Mouse (Mus musculus): ENCODE results near the gene Acadm. TPM values are rescaled to one million over a fixed set of nuclear protein-coding genes. Genes with fewer than 3 reads are reported as not detected.
A peak's percentile ranks its signal among the peaks of the same experiment; 100 is the strongest.

Gene Acadm
- total and polyA plus RNA-seq, 3 experiments = 480 to 1,306 (median 1,125) TPM

- peaks cover 3% of the 10 kb centered on the region; the same call in 1 of the 2 replicates for H3K79me2 ChIP-seq (replicated peaks; ENCODE audit: control insufficient read depth, insufficient read depth, low read length)
- intact Hi-C loops (cut with DNase I) = no loop called here
- no peaks in the 10 kb centered on the region for H3K27me3 ChIP-seq (ENCODE audit: control insufficient read depth, insufficient read depth, low read length)
- H3K27ac ChIP-seq = peak overlapping the region; percentile 96
- no peak for DNase-seq
- 32% methylated on average over 8 of the region's 8 CpGs for WGBS
- H3K4me1 ChIP-seq (ENCODE audit: control insufficient read depth, insufficient read depth, low read length) = peaks cover 8% of the 10 kb centered on the region
- TF ChIP-seq CTCF (IDR thresholded peaks at IDR 0.05) = no peak
- no peak for TF ChIP-seq EP300 (IDR thresholded peaks at IDR 0.05; ENCODE audit: insufficient read depth, low read depth, low read length)
- TF ChIP-seq POLR2A (IDR thresholded peaks at IDR 0.05; ENCODE audit: insufficient read depth, low read depth, low read length) = no peak
- peak overlapping the region; percentile 61 for H3K9ac ChIP-seq (ENCODE audit: low read depth, low read length)
- peak overlapping the region; percentile 93 for H3K4me3 ChIP-seq
- peaks cover 52% of the 10 kb centered on the region for H3K36me3 ChIP-seq (ENCODE audit: control insufficient read depth, insufficient read depth, low read length)
Observed at GRCm38 (mm10) chr3:153911197-153911881, 33.1 kb downstream of the Acadm start.

- Histone ChIP-seq H3K36me3 (ENCODE audit: control insufficient read depth, insufficient read depth, low read length) (peaks cover 55% of the 10 kb centered on the region), H3K27ac (no peak overlapping the region; the same call in 1 of the 2 replicates), H3K4me1 (ENCODE audit: control insufficient read depth, insufficient read depth, low read length) (peaks cover 8% of the 10 kb centered on the region), H3K27me3 (ENCODE audit: control insufficient read depth, insufficient read depth, low read length) (no peaks in the 10 kb centered on the region), H3K79me2 (replicated peaks; ENCODE audit: control insufficient read depth, insufficient read depth, low read length) (peaks cover 3% of the 10 kb centered on the region; the same call in 1 of the 2 replicates), H3K4me3 (peak overlapping the region; percentile 93; the same call in 1 of the 2 replicates), H3K9ac (ENCODE audit: low read depth, low read length) (no peak overlapping the region)
- intact Hi-C loops (cut with DNase I) = no loop called here
- 59% methylated on average over 7 of the region's 7 CpGs for WGBS
- TF ChIP-seq CTCF (IDR thresholded peaks at IDR 0.05) (no peak), POLR2A (IDR thresholded peaks at IDR 0.05; ENCODE audit: insufficient read depth, low read depth, low read length) (0 out of 2 replicates have a peak, but pooled peaks have one; percentile 18)
- no peak for DNase-seq
Observed at GRCm38 (mm10) chr3:153910489-153910888, 33.9 kb downstream of the Acadm start.

- Histone ChIP-seq H3K79me2 (replicated peaks; ENCODE audit: control insufficient read depth, insufficient read depth, low read length) (peaks cover 3% of the 10 kb centered on the region; the same call in 1 of the 2 replicates), H3K4me1 (ENCODE audit: control insufficient read depth, insufficient read depth, low read length) (peaks cover 8% of the 10 kb centered on the region), H3K36me3 (ENCODE audit: control insufficient read depth, insufficient read depth, low read length) (peaks cover 55% of the 10 kb centered on the region), H3K27me3 (ENCODE audit: control insufficient read depth, insufficient read depth, low read length) (no peaks in the 10 kb centered on the region), H3K27ac (no peak overlapping the region), H3K9ac (ENCODE audit: low read depth, low read length) (no peak overlapping the region), H3K4me3 (no peak overlapping the region)
- TF ChIP-seq POLR2A (IDR thresholded peaks at IDR 0.05; ENCODE audit: insufficient read depth, low read depth, low read length) = no peak
- no peak for TF ChIP-seq EP300 (IDR thresholded peaks at IDR 0.05; ENCODE audit: insufficient read depth, low read depth, low read length)
- TF ChIP-seq CTCF (IDR thresholded peaks at IDR 0.05) = no peak
- DNase-seq = no peak
- 55% methylated on average over 5 of the region's 5 CpGs for WGBS
- intact Hi-C loops (cut with DNase I) = no loop called here
Observed at GRCm38 (mm10) chr3:153908919-153909318, 35.5 kb downstream of the Acadm start.

GRCm38 (mm10) chr3:153906136-153906871 is 38.1 kb downstream of the Acadm start, which contains the start of gene Msh4:
Msh4 (minus strand) TSS chr3:153906138.
- no peaks in the 10 kb centered on the region for H3K27me3 ChIP-seq (ENCODE audit: control insufficient read depth, insufficient read depth, low read length)
- no peaks in the 10 kb centered on the region for H3K79me2 ChIP-seq (replicated peaks; ENCODE audit: control insufficient read depth, insufficient read depth, low read length)
- H3K36me3 ChIP-seq (ENCODE audit: control insufficient read depth, insufficient read depth, low read length) = peaks cover 49% of the 10 kb centered on the region
- WGBS = 75% methylated on average over 9 of the region's 9 CpGs
- TF ChIP-seq CTCF (IDR thresholded peaks at IDR 0.05) = no peak
- TF ChIP-seq POLR2A (IDR thresholded peaks at IDR 0.05; ENCODE audit: insufficient read depth, low read depth, low read length) = no peak
- TF ChIP-seq EP300 (IDR thresholded peaks at IDR 0.05; ENCODE audit: insufficient read depth, low read depth, low read length) = no peak
- no peak within 1 kb of the TSS for H3K4me3 ChIP-seq
- H3K27ac ChIP-seq = no peak within 1 kb of the TSS
- no peak for DNase-seq
- H3K9ac ChIP-seq (ENCODE audit: low read depth, low read length) = no peak within 1 kb of the TSS
- intact Hi-C loops (cut with DNase I) = no loop called here
- H3K4me1 ChIP-seq (ENCODE audit: control insufficient read depth, insufficient read depth, low read length) = peaks cover 4% of the 10 kb centered on the region

GRCm38 (mm10) chr3:153905251-153906135 is 38.9 kb downstream of the Acadm start:
- no peak overlapping the region for H3K27ac ChIP-seq
- TF ChIP-seq POLR2A (IDR thresholded peaks at IDR 0.05; ENCODE audit: insufficient read depth, low read depth, low read length) (no peak), EP300 (IDR thresholded peaks at IDR 0.05; ENCODE audit: insufficient read depth, low read depth, low read length) (no peak), CTCF (IDR thresholded peaks at IDR 0.05) (no peak)
- H3K9ac ChIP-seq (ENCODE audit: low read depth, low read length) = no peak overlapping the region
- no peak for DNase-seq
- no peaks in the 10 kb centered on the region for H3K79me2 ChIP-seq (replicated peaks; ENCODE audit: control insufficient read depth, insufficient read depth, low read length)
- no peak overlapping the region for H3K4me3 ChIP-seq
- H3K4me1 ChIP-seq (ENCODE audit: control insufficient read depth, insufficient read depth, low read length) = peaks cover 3% of the 10 kb centered on the region
- H3K36me3 ChIP-seq (ENCODE audit: control insufficient read depth, insufficient read depth, low read length) = peaks cover 42% of the 10 kb centered on the region
- WGBS = 87% methylated on average over 49 of the region's 49 CpGs
- intact Hi-C loops (cut with DNase I) = loop anchor here (2.0 kb wide), 1 partner anchor 321 kb away; no protein-coding TSS in a partner anchor
- no peaks in the 10 kb centered on the region for H3K27me3 ChIP-seq (ENCODE audit: control insufficient read depth, insufficient read depth, low read length)

Data from heart, adult 2 months (tissue).